Mouse (Mus musculus) frontal cortex, postnatal 10 days (tissue): ENCODE data around the gene Slc12a7.
A peak's percentile ranks its signal among the peaks of the same experiment; 100 is the strongest.

Experiments
- DNase-seq, 2 experiments: peaks; one replicate each; pipeline ENCODE4 v3.0.0; 2022; ENCODE audit warnings: low spot score in 2 of 2, mixed read lengths in 1 of 2

Gene Slc12a7

DNA sequence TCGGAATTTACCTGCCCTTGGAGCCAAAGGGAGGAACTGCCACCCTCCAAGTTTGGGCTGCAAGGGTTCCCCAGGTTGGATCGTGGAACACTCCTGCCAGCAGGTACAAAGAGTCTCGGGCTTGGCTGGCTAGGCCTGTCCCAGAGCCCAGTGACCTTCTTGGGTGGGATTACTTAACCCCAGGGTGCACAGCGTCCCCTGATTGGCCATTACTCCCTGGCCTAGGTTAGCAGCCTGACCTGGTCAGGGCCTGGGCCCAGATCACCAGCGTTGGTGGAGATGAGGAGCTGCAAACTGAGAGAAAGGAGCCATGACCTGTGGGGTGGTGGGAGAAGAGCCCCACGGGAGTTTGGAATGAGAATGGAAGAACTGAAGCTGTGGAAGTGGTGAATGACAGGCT lies 30.0 kb downstream of the Slc12a7 start:
- no peak for DNase-seq

DNA sequence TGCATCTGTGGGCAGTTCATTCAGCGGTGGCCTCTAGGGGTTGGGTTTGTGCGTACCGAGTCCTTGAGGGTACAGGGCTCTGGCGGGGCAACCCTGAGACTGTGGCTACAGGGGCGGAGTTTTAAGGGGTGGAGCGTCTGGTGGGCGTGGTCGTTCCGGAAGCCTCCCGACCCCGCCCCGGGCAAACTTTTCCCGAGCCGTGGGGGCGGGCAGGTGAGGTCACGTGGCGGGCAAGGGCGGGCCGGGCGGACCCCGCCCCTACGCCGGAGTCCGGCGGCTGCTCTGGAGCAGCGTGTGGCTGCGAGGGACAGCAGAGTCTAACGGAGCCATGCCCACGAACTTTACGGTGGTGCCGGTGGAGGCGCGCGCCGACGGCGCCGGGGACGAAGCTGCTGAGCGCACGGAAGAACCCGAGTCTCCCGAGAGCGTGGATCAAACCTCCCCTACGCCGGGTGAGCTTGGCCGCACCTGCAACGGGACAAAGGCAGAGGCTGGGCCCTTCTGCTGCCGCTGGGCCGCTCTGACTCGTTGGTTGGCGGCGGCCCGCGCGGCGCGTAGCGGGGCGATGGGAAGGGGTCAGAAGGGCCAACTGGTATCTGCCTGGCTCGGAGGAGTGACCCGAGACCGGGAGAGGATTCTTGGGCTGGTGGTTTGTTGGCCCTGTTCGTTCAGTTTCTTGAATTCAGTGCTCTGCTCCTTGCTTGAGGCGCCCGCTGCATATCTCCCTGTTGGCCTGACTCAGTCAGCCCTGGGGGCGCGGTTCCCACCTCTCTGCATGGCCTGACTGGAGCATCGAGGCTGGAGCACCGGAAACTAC lies 30.8 kb downstream of the Slc12a7 start:
- peak; percentile 17 to 58 for DNase-seq

DNA sequence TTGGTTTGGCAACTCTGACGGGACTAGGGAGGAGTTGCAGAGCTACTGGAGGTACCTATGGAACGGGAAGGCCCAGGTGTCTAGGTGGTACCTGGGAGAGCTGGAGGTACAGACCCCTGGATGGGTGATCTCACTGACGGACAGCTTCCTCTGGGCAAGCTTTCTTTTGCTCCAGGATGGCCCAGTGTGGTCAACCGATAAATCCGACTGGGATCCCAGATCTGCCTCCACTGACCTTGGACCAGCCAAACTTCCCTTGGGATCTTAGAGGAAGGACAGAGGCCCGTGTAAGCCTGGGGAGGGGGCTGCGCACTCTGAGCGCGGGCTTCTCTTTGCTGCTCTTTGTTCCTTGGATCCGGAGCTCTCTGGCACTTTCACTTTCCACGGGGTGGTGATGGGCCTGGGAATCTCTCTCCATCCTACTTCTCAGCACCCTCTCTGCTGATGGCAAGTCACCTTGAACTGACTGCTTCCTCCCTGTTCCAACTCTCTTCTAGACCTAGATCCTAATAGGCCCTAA lies 31.4 kb downstream of the Slc12a7 start:
- DNase-seq = no peak

DNA sequence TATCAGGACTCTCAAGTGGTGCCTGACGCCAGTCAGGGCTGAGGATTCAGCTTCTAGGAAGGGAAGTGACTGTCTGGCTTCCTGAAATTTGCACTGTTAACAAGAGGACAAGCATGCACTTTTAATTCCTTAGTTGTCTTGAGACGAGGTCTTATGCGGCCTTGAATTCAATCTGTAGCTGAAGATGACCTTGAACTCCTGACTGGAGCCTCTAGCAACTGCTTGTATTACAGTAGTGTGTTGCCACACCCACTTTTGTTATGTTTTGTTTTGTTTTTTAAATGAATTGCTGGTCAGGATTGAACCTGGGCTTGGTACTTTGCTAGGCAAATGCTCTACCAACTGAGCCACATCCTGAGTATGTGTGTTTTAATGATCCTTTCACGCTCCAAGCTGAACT lies 32.5 kb downstream of the Slc12a7 start:
- DNase-seq = no peak

DNA sequence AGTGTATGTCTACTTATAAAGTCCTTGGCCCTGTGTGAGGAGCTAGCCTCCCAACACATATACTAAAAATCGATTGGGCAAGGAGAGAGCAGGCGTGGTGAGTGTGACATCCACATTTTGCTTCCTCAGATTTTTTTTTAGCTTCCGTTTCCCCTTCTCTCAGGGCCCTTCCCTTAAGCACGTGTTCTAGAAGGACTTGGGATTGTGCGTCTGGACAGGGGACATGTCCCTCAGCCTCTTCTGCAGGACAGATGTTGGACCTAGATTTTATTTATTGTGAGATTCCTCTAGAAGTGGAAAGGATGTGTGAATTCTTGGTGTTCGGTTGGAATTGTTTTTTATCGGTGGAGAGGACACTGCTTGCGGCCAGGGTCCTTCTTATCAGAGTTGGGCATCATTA lies 34.3 kb downstream of the Slc12a7 start:
- DNase-seq = no peak

DNA sequence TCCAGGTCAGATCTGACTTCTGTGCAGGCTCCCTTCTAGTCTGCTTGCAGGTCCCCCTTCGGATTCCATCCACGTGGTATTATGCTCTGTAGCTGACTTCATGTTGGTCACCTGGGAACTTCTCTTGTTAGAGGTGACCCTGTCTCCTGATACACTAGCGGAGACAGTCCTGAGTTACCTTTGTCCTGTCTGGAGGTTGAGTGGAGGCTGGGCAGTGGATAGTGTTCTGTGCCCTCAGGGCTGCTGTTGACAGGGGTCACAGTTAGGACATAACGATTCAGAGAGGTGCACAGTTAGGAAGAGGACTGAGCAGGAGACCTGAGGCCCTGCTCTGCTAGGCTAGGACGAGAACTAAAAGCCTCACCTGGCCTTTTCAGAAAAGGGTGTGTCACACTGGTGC lies 34.9 kb downstream of the Slc12a7 start:
- no peak for DNase-seq

DNA sequence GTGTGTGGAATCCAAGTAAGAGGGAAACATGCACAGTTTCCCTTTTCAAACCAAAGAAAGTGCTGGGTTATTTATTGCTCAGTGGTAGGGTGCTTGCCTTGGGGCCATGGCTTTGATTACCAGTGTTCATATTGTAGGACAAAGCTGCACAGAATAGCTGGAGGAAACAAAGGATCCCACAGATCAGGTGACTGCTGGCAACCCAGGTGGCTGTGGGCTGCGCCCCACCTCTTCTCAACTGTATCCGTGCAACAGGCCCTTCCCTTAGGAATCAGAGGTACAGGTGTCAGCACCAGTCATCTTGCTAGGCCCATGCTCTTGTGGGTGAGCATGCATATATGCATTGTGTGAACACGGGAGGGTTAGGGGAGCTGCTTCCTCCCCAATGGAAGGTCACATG lies 35.4 kb downstream of the Slc12a7 start:
- no peak for DNase-seq

DNA sequence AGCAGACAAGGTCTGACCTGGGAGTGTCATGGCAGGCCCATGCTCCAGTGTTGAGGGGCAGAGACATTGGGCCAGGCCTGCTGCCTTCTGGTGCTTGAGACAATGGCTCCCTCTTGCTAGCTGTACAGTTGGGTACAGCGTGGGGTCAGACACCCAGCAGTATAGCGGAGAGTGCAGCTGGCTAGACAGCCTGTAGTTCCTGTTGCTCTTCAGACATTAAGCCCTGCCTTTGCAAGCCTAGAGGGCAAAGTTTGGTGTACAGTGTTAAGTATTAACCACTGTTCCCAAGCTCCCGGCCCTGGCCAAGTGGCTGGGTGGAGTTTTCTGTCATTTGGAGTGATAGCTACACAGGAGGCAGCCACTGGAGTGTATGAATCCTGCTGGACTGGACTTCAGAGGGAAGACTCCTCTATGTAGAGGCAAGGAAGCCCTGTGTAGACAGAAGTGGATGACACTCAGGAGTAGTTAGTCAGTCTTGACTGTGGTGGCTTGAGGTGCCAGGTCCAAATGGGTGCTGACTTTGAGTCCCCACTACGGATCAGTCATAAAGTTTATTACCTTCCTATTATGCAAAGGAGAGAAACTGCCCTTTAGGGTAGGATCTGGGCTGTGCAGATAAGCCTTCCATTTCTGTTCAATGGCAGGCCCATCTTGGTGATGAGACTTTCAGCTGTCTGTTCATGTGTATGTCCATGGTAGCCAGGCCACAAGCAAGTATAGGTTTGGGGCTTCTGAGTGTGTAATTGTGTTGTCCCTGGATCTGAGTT lies 37.2 kb downstream of the Slc12a7 start:
- DNase-seq = no peak

DNA sequence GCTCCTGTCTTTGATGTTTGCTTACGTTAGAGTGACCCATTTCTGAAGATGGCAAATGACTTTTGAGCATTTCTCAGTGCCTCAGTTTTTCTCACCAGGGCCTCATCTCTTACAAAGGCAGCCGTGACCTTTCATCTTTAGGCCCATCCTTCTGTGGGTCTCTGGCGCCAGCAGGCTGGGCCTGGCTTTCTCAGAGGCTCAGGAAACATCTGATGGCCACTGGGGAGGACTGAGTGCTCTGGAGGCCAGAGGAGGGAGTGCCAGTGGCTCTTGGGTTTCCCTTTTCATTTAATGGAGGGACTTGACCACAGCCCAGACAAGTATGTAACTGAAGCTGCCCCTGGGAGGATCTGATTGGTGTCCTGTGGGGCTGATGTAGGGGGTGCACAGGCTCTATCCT lies 38.2 kb downstream of the Slc12a7 start:
- no peak for DNase-seq

DNA sequence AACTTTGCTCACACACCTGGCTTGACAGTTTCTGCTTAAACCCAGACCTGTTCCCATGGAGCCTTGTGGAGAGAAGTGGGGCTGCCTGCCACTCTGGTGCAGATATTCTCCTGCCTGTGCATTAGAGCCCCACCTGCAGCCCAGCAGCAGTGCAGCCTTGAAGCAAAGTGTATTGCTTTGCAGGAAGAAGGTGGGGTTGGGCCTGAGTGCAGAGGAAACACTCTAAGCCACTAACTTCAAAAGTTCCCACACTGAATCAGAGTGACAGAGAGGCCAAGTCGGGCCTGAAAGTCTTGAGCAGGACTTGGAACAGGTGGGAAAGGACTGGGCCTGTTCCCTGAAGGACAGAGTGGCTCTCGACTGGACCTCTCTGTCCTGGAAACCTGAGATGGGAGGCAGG lies 39.8 kb downstream of the Slc12a7 start:
- DNase-seq = no peak

DNA sequence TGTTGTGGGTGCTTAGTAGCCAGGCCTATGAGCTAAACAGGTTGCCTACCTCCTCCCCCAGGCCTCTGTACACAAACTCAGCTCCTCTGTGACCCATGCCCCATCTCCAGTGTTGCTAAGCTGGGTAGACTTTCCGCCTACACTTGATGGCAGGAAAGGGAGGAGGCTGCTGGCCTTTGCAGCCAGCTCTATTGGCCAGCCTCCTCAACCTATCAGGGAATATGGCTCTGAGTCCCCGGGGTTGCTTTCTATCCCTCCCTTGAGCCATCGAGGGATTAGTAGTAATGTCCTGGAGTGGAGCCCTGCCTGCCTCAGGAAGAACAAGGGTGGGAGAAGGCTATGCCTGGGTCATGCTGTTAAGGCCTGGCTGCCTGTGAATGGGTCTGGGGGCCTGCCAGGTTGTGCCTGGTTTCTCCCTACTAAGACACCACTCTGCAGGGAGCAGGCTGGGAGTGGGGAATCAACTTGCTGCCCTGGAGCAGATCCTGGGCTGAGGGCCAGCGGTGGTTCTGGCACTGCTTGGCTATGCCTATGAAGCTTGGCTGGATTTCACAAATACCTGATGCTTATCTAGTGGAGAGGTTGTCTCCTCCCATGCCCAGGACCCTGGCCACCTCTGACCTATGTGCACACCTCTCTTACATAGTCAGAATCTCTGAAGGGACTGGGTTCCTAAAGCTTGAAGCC lies 40.8 kb downstream of the Slc12a7 start:
- DNase-seq = no peak

DNA sequence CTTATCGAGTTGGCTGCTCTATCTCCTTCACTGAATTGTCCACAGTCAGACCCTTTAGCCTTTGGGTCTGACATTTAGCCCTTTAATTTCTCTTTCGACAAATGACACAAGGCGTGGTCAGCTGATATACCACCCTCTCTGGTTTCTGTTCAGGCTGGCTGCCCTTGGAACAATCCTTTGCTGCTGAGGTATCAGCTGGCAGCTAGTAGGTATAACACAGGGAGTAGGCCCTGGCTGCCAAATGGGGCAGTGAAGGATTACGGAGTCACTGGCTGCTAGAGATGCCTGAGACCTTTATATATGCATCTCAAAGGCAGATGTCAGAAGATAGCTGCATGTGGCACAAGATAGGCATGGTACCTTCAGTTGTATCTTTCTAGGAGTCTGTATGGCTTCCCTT lies 42.9 kb downstream of the Slc12a7 start:
- DNase-seq = no peak

DNA sequence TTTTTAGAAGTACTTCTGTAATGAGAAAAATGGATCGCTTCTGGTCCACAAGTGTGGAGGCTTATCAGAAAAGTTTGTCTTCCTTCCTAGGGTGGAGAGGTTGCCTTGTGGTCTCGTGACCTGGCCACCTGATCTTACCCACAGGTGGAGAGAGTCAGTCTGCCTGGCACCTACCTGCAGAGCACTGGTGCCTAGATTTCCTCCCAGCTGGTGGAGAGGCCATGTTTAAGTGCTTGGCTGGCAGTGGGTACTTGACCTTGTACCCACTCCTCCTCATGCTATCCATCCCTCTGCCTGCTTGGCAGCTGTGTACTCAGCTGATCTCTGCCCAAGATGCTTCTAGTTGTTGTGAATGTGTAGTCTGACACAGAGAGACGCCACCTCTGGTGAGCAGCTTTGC lies 44.7 kb downstream of the Slc12a7 start:
- DNase-seq = no peak

DNA sequence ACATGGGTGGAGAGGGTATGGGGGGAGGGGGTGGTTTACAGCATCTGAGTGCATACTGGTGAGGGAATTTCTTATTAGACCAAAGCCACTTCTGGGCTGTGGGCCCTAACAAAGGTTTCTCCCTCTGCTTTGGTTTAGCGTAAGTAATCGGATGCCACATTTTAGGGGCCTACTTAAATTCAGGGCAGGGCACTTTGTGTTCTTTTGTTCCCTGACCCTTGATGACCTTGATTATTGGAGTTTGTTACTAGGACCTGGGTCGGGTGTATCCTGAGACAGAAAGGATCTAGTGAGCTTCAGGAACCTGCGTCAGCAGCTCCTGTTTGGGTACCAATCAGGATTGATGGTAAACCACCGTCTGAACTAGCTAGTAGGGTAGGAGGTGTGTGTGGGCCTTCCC lies 49.6 kb downstream of the Slc12a7 start:
- no peak for DNase-seq

DNA sequence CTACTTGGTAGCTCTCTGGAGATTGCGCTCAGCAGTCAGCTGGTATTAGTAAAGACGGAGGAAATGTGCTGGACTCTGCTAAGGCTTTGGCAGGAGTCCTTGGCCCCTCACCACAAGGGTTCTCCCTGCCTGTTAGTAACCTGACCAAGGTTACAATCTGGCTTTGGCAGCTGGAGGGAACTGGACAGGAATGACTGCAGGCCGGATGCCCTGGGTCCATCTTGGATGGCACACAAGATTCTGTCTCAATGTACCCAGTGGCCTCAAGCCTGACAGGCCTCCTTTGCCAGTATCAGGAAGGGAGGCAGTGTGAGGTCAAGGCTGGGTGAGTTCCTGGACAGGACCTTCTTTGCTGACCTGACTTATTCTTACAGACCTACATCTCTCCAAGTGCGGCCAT lies 59.3 kb downstream of the Slc12a7 start:
- DNase-seq = no peak

DNA sequence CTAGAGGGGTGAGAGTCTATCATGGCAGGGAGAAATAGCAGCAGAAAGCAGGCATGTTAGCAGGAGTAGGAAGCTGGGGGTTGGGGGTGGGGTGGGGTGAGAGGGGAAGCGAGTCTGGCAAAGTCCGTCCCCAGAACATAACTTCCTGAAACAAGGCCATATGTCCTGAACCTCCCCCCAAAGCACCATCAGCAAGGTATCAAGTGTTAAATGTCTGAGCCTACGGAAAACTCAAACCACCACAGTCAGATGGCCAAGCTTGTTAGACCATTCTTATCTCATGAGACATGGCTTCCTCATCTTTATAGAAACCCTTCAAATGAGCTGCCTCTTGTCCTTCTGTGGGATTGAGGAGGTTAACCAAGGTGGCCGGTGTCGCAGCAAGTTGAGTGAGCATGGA lies 60.3 kb downstream of the Slc12a7 start:
- DNase-seq = no peak

DNA sequence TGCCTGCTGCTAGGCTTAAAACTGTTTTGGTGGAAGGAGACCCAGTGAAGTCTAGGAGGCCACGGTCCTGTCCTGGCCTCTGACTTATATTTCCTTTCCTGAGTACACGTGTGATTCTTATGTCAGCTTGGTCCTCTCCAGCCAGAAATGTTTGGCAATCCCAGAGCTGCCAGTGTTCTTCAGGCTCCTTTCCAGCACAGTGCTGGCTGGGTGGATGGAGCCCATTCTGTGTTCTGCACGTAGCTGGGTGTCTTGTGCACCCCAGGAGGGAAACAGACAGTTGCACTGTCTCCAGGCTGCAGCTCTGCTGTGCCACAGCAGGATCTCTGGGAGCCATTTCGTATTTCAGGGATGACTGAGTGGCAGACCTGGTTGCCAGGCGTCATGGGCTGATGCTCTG lies 66.2 kb downstream of the Slc12a7 start:
- DNase-seq = no peak

DNA sequence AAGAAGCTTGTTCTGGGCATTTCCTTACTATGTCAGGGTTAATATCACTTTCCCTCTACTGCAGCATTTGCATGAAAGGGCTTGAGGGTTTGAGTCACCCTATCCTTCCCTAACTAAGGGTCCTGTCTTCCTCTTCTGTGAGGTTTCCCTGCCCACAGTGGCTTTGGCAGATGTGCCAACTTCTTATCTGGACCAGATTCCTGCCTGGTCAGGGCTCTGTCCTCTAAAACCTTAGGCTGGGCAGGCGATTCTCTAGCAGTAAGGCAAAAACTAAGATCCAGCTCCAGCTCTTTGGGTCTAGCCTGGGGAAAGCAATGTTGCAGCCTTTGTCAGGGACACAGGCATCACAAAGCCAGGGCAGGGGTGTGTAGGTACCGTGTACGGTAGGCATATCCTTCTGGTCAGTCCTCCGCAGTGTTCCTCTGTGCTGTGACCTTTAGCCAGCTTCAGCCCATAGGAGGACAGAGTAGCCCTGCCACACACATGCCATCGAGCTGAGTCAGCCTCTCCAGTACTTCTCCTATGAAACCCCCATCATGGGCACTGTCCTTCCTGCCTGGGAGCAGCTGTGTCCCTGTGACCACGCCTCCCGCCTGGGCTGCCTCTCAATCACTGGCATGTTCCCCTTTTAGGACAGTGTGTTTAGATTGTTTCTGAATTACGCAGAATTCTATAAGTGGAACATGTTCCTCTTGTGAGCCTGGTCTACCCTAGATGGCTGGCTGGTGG lies 70.7 kb downstream of the Slc12a7 start:
- peak; percentile 40 to 53 for DNase-seq

DNA sequence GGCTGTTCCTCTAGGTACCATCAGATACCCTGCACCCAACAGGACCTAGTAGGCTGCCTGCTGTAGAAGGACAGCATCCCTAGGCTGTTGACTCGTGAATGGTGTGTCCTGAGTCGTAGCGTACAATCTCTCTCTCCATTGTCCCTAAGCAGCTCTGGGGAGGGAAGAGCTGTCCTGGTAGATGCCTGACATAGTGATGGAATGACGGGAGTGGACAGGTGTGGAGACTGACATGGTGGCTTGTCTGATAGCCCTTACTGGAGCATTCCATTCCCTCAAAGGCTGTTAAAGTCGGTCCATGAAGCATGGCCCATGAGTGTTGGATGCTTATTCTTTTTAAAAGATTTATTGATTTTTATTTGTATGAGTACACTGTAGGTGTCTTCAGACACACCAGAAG lies 72.0 kb downstream of the Slc12a7 start:
- DNase-seq = no peak

DNA sequence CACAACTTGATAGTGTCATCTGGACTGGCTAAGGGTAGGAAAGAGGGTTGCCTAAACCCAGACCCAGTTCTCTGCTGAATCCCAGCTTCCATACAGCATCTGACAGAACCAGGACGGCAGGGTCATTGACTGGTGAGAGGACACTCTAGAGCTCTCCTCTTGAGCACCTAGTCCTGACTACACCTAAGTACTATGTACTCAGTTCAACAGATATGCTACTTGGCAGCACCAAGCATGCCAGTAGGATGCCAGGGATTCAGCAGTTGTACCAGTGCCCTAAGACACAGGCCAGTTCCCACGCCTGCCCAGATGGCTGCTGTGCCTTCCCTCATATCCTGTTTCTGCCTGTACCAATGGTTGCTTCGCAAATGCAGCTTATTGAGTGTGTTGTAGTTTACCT lies 80.0 kb downstream of the Slc12a7 start:
- no peak for DNase-seq

DNA sequence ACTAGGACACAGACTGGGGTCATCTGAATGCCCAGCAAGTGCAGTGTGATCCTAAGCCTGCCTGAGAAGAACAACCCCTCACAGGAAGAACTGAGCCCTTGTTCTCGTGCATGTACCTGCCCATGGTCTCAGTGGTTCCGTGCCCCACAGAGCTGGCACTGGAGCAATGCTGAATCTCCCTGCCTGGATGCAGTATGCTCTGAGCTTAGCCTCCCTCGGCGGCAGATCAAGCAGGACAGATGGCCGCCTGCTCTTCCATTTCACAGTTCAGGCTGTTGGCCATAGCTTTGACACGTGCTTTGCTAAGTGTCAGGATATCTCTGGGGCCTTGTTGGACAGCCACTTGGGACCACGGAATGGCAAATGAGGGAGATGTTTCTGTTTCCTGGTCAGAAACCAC lies 81.3 kb downstream of the Slc12a7 start:
- no peak for DNase-seq

DNA sequence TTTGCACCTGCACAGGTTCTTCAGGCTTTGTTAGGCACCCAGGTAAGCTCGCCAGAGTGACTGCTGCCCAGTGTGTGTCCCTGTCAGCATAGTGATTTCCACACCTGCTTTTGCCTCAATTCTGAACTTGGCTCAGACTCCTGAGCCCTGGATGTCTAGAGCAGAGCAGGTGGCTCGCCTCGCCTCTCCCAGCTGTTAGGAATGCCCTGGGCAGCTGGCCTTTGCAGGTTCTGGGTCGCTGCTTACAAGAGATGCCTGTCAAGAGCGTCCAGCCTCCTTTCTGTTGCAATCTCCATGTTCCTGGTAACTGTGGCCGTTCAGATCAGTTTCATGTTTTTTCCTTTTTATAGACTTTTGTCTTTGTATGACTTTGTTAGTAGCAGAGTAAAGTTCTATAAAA lies 83.4 kb downstream of the Slc12a7 start:
- DNase-seq = no peak
